Mouse (Mus musculus): ENCODE data around the gene Pofut2.

Pofut2 gene

DNA sequence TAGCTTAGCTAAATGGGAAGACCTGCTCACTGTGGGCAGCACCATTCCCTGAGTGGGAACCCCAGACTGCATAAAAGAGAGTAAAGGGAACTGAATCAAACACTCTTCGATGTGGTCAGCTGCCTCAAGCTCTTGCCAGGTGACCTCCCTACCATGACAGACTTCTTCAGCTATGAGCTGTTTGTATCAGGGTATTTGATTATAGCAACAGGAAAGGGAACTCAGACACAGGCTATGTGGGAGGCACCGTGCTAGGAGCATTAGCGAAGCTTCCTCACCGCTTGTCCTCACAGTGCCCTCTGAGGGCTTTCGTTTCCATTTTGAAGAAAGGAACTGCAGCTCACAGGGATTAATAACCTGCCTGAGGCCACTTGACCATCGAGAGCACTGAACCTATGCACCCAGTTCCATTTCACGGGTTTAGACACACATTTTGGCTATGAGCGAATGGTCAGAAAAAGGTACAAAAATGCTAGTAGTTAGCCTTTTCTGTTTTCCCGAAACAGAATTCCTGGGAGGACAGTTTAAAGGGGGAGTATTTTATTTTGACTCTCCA is 55.8 kb downstream of the Pofut2 start:
- in situ Hi-C loops (cut with MboI, MseI): no loop called here

- in situ Hi-C loops (cut with MboI, MseI): no loop called here
Measured at GRCm38 (mm10) chr10:77315682-77316081, 56.7 kb downstream of the Pofut2 start.

All from T-helper 1 cell (primary cell).